Mouse (Mus musculus): ENCODE data around the gene Tcea3. TPM values are rescaled to one million over a fixed set of nuclear protein-coding genes. Genes with fewer than 3 reads are reported as not detected.
A peak's percentile ranks its signal among the peaks of the same experiment; 100 is the strongest.

Tcea3 gene
- polyA plus RNA-seq, 1 experiment from 2014 or later = 23.6 TPM

DNA sequence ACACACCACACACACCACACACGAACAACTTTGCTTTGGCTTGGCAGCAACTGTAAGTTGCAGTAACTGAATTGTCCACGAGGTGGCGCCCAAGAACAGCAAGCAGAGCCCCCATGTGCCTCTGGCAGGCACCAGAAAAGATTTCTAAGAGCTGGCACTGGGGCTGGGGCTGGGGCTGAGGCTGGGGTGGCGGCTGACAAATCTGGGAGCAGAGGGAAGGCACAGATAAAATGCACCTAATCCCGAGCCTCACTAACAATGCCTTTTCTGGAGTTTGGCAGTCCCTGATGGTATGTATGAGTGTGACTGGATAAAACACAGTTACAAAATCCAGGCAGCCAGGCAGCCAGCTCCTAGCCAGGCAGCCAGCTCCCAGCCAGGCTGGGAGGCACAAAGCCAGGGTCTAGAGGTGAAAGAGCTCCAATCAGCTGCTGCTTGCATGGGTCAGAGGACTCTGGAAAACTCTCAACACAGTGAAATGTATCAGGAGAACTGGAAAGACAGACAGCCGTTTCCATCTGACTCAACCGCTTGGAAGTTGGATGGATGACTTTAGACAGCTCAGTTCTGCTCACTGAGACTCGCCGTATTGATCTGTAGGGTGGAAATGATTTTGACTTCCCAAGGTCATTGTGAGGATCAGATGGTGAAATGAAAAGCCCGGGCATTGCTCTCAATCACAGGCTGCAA is 13.1 kb downstream of the Tcea3 start:
- Histone ChIP-seq H3K9ac (ENCODE audit: low read depth, low read length) (no peak overlapping the region), H3K27me3 (replicated peaks; ENCODE audit: control insufficient read depth, insufficient read depth, low read length) (no peaks in the 10 kb centered on the region), H3K4me1 (replicated peaks; ENCODE audit: control insufficient read depth, insufficient read depth, low read length) (no peaks in the 10 kb centered on the region), H3K4me3 (ENCODE audit: low read depth, low read length) (no peak overlapping the region), H3K9me3 (ENCODE audit: control insufficient read depth) (no peaks in the 10 kb centered on the region), H3K36me3 (ENCODE audit: control insufficient read depth, insufficient read depth) (no peaks in the 10 kb centered on the region), H3K27ac (ENCODE audit: low read depth, low read length) (no peak overlapping the region), H3K4me2 (replicated peaks; ENCODE audit: low read depth) (no peak overlapping the region)
- peak; percentile 95 for TF ChIP-seq CTCF (IDR thresholded peaks at IDR 0.05; ENCODE audit: low read depth)
- WGBS = 44% methylated on average over 10 of the region's 10 CpGs
- no peak for ATAC-seq

DNA sequence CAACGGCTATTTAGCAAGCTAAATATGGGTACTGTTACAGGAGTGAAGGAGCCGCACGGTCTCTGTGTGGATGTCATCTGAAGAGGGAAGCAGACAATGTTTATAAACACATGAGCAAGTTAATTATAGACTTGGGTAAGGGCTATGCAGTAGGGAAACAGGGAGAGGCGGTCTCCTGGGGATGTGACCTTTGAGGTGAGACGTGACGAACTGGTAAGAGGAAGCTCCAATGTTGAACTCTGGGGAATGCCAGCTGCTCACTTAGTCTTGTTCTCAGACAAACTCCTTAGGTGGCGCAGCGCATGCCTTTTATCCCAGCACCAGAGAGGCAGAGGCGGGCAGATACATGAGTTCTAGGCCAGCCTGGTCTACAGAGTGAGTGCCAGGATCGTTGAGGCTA is 14.4 kb downstream of the Tcea3 start:
- Histone ChIP-seq H3K4me3 (ENCODE audit: low read depth, low read length) (no peak overlapping the region), H3K4me1 (replicated peaks; ENCODE audit: control insufficient read depth, insufficient read depth, low read length) (no peaks in the 10 kb centered on the region), H3K9ac (ENCODE audit: low read depth, low read length) (no peak overlapping the region), H3K9me3 (ENCODE audit: control insufficient read depth) (no peaks in the 10 kb centered on the region), H3K27ac (ENCODE audit: low read depth, low read length) (no peak overlapping the region), H3K4me2 (replicated peaks; ENCODE audit: low read depth) (no peak overlapping the region), H3K27me3 (replicated peaks; ENCODE audit: control insufficient read depth, insufficient read depth, low read length) (no peaks in the 10 kb centered on the region), H3K36me3 (ENCODE audit: control insufficient read depth, insufficient read depth) (no peaks in the 10 kb centered on the region)
- WGBS = 53% methylated on average over 10 of the region's 10 CpGs
- peak; percentile 25; the same call in 1 of the 2 replicates for ATAC-seq
- TF ChIP-seq CTCF (IDR thresholded peaks at IDR 0.05; ENCODE audit: low read depth) = 0 out of 2 replicates have a peak, but pooled peaks have one; percentile 12

DNA sequence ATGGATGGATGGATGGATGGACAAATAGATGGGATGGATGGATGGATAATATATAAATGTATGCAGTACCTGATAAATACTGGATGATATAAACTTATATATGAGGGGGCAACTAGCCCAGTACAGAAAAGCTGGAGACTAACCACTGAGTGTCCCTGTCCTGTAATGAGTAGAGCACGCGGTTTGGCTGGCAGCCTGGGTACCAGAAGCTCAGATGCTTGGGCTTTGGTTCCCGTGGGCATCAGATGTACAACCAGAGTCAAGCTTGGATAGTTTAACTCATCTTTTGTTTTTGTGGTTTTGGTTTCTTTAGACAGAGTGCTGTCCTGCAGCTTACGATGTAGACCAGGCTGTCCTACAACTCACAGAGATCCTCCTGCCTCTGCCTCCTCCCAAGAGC is 16.0 kb downstream of the Tcea3 start:
- Histone ChIP-seq H3K27me3 (replicated peaks; ENCODE audit: control insufficient read depth, insufficient read depth, low read length) (no peaks in the 10 kb centered on the region), H3K9ac (ENCODE audit: low read depth, low read length) (no peak overlapping the region), H3K4me1 (replicated peaks; ENCODE audit: control insufficient read depth, insufficient read depth, low read length) (no peaks in the 10 kb centered on the region; the same call in 1 of the 2 replicates), H3K4me2 (replicated peaks; ENCODE audit: low read depth) (no peak overlapping the region), H3K36me3 (ENCODE audit: control insufficient read depth, insufficient read depth) (no peaks in the 10 kb centered on the region), H3K4me3 (ENCODE audit: low read depth, low read length) (no peak overlapping the region), H3K9me3 (ENCODE audit: control insufficient read depth) (no peaks in the 10 kb centered on the region), H3K27ac (ENCODE audit: low read depth, low read length) (no peak overlapping the region)
- no peak for ATAC-seq
- no peak for TF ChIP-seq CTCF (IDR thresholded peaks at IDR 0.05; ENCODE audit: low read depth)
- 98% methylated on average over 4 of the region's 4 CpGs for WGBS

DNA sequence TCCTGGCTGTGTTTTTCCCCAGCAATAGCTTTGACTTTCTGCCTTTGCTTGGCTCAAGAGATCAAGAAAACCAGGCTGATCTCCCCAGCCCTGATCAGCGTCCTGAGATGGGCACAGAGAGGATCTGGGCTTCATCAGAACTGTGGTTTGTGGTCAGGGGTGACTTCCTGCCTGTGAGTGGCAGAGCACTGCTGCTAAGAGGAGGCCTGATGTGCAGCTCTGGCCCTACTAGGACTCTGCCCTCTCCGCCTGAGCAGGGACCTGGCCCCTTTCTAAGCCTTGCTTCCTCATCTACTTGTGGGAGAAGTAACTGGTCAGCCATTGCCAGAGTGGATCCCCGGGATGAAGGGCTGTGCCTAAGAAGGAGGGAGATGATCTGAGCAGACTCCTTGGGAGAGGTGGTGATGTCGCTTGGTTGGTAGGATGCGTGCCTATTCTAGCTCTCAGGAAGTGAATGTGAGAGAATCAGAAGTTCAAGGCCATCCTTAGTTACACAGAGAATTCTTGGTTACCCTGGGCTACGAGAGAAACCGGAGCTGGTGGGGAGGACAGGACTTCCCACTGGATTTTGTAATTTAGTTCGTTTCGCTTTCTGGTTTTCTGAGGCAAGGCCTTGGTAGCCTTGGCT is 19.3 kb downstream of the Tcea3 start:
- ATAC-seq = no peak
- no peak overlapping the region for H3K9ac ChIP-seq (ENCODE audit: low read depth, low read length)
- WGBS = 73% methylated on average over 9 of the region's 9 CpGs

DNA sequence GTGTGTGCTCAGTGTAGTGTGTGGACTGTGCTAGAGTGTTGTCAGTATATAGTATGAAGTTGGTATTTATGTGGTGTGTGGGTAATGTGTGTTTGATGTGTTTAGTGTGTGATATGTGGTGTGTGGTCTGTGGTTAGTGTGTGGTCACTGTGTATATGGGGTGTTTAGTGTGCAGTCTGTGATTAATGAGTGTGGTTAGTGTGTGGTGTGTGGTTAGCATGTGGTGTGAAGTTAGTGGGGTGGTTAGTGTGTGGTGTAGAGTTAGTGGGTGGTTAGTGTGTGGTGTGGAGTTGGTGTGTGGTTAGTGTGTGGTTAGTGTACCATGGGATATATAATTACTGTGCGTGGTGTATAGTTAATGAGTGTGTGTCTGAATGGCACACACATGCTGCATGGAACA is 21.4 kb downstream of the Tcea3 start:
- no peaks in the 10 kb centered on the region; the same call in 1 of the 2 replicates for H3K4me1 ChIP-seq (replicated peaks; ENCODE audit: control insufficient read depth, insufficient read depth, low read length)
- H3K4me3 ChIP-seq (ENCODE audit: low read depth, low read length) = no peak overlapping the region
- 93% methylated on average over 1 of the region's 1 CpGs for WGBS
- no peak for ATAC-seq
- H3K27ac ChIP-seq (ENCODE audit: low read depth, low read length) = no peak overlapping the region
- H3K4me2 ChIP-seq (replicated peaks; ENCODE audit: low read depth) = no peak overlapping the region
- H3K27me3 ChIP-seq (replicated peaks; ENCODE audit: control insufficient read depth, insufficient read depth, low read length) = no peaks in the 10 kb centered on the region
- peaks cover 5% of the 10 kb centered on the region; the same call in 1 of the 2 replicates for H3K36me3 ChIP-seq (ENCODE audit: control insufficient read depth, insufficient read depth)
- no peaks in the 10 kb centered on the region for H3K9me3 ChIP-seq (ENCODE audit: control insufficient read depth)
- TF ChIP-seq CTCF (IDR thresholded peaks at IDR 0.05; ENCODE audit: low read depth) = no peak
- H3K9ac ChIP-seq (ENCODE audit: low read depth, low read length) = no peak overlapping the region

More for the DNA sequence above, 19.3 kb downstream of the Tcea3 start:
- no peak for TF ChIP-seq CTCF (IDR thresholded peaks at IDR 0.05; ENCODE audit: low read depth)
- Histone ChIP-seq H3K36me3 (ENCODE audit: control insufficient read depth, insufficient read depth) (no peaks in the 10 kb centered on the region), H3K9me3 (ENCODE audit: control insufficient read depth) (no peaks in the 10 kb centered on the region), H3K4me1 (replicated peaks; ENCODE audit: control insufficient read depth, insufficient read depth, low read length) (no peaks in the 10 kb centered on the region; the same call in 1 of the 2 replicates), H3K4me3 (ENCODE audit: low read depth, low read length) (no peak overlapping the region), H3K4me2 (replicated peaks; ENCODE audit: low read depth) (no peak overlapping the region), H3K27ac (ENCODE audit: low read depth, low read length) (no peak overlapping the region), H3K27me3 (replicated peaks; ENCODE audit: control insufficient read depth, insufficient read depth, low read length) (no peaks in the 10 kb centered on the region)

GRCm38 (mm10) chr4:136270648-136271047 is 23.1 kb downstream of the Tcea3 start:
- WGBS = 85% methylated on average over 8 of the region's 8 CpGs
- Histone ChIP-seq H3K36me3 (ENCODE audit: control insufficient read depth, insufficient read depth) (peaks cover 6% of the 10 kb centered on the region; the same call in 1 of the 2 replicates), H3K27me3 (replicated peaks; ENCODE audit: control insufficient read depth, insufficient read depth, low read length) (no peaks in the 10 kb centered on the region), H3K4me3 (ENCODE audit: low read depth, low read length) (no peak overlapping the region), H3K4me2 (replicated peaks; ENCODE audit: low read depth) (no peak overlapping the region), H3K27ac (ENCODE audit: low read depth, low read length) (no peak overlapping the region), H3K4me1 (replicated peaks; ENCODE audit: control insufficient read depth, insufficient read depth, low read length) (no peaks in the 10 kb centered on the region; the same call in 1 of the 2 replicates), H3K9me3 (ENCODE audit: control insufficient read depth) (no peaks in the 10 kb centered on the region), H3K9ac (ENCODE audit: low read depth, low read length) (no peak overlapping the region)
- TF ChIP-seq CTCF (IDR thresholded peaks at IDR 0.05; ENCODE audit: low read depth) = no peak
- no peak for ATAC-seq
